Mouse (Mus musculus) E14TG2a.4 (cell line): ENCODE measurements around the gene Crim1.

Source experiments
- CTCF ChIP-seq: conservative IDR thresholded peaks from 2 replicates; pipeline ENCODE4 v1.5.1; 2014; ENCODE audit warnings: low read length
- NANOG ChIP-seq: IDR thresholded peaks from 2 replicates; pipeline ENCODE4 v1.6.1; 2014; ENCODE audit warnings: borderline replicate concordance, low read length, mixed read lengths
- POU5F1 ChIP-seq: IDR thresholded peaks from 2 replicates; pipeline ENCODE4 v1.6.1; 2014; ENCODE audit warnings: low read length, borderline replicate concordance

- no peak for TF ChIP-seq CTCF
- no peak for TF ChIP-seq POU5F1
- TF ChIP-seq NANOG, result no peak
Observed at GRCm38 (mm10) chr17:78265135-78265534, 65.1 kb downstream of the Crim1 start.
